Mouse (Mus musculus): ENCODE data around the gene Plpp6.
A peak's percentile ranks its signal among the peaks of the same experiment; 100 is the strongest.

Plpp6 gene

GRCm38 (mm10) chr19:28963842-28964551, at the start of gene Plpp6:
Gene Plpp6 (plus strand): TSS chr19:28963953.
- peak; percentile 87 to 95 for DNase-seq (ENCODE audit: inconsistent age in 2 of 2, low spot score in 1 of 2)

GRCm38 (mm10) chr19:28914598-28914997, 49.2 kb upstream of the Plpp6 start:
- DNase-seq (ENCODE audit: inconsistent age in 2 of 2, low spot score in 1 of 2), result no peak

- no peak for DNase-seq (ENCODE audit: inconsistent age in 2 of 2, low spot score in 1 of 2)
These were observed 48.0 kb upstream of the Plpp6 start for GRCm38 (mm10) chr19:28915602-28916250.

- no peak for DNase-seq (ENCODE audit: inconsistent age in 2 of 2, low spot score in 1 of 2)
These were observed 47.3 kb upstream of the Plpp6 start for GRCm38 (mm10) chr19:28916492-28916891.

- peak in 1 of 2 experiments; percentile 32 for DNase-seq (ENCODE audit: inconsistent age in 2 of 2, low spot score in 1 of 2)
These were observed 45.9 kb upstream of the Plpp6 start for GRCm38 (mm10) chr19:28917839-28918238.

- peak; percentile 77 to 87 for DNase-seq (ENCODE audit: inconsistent age in 2 of 2, low spot score in 1 of 2)
These were observed 37.4 kb upstream of the Plpp6 start for GRCm38 (mm10) chr19:28926366-28926765.

- DNase-seq (ENCODE audit: inconsistent age in 2 of 2, low spot score in 1 of 2), result no peak
These were observed 36.4 kb upstream of the Plpp6 start for GRCm38 (mm10) chr19:28927396-28927795.

GRCm38 (mm10) chr19:28929034-28929433, 34.7 kb upstream of the Plpp6 start:
- DNase-seq (ENCODE audit: inconsistent age in 2 of 2, low spot score in 1 of 2), result peak in 1 of 2 experiments; percentile 25

GRCm38 (mm10) chr19:28934897-28935296, 28.9 kb upstream of the Plpp6 start:
- peak; percentile 63 to 89 for DNase-seq (ENCODE audit: inconsistent age in 2 of 2, low spot score in 1 of 2)

GRCm38 (mm10) chr19:28940135-28940874, 23.4 kb upstream of the Plpp6 start:
- peak in 1 of 2 experiments; percentile 62 for DNase-seq (ENCODE audit: inconsistent age in 2 of 2, low spot score in 1 of 2)

- no peak for DNase-seq (ENCODE audit: inconsistent age in 2 of 2, low spot score in 1 of 2)
These were observed 22.5 kb upstream of the Plpp6 start for GRCm38 (mm10) chr19:28941271-28941670.

- DNase-seq (ENCODE audit: inconsistent age in 2 of 2, low spot score in 1 of 2), result no peak
These were observed 17.0 kb upstream of the Plpp6 start for GRCm38 (mm10) chr19:28946782-28947181.

- peak in 1 of 2 experiments; percentile 68 for DNase-seq (ENCODE audit: inconsistent age in 2 of 2, low spot score in 1 of 2)
These were observed 16.4 kb upstream of the Plpp6 start for GRCm38 (mm10) chr19:28947311-28947710.

- DNase-seq (ENCODE audit: inconsistent age in 2 of 2, low spot score in 1 of 2), result no peak
These were observed 12.5 kb upstream of the Plpp6 start for GRCm38 (mm10) chr19:28951251-28951650.

GRCm38 (mm10) chr19:28963113-28963512, 640 bp upstream of the Plpp6 start:
- peak in 1 of 2 experiments; percentile 52 for DNase-seq (ENCODE audit: inconsistent age in 2 of 2, low spot score in 1 of 2)

GRCm38 (mm10) chr19:28963513-28963841, 276 bp upstream of the Plpp6 start:
- no peak for DNase-seq (ENCODE audit: inconsistent age in 2 of 2, low spot score in 1 of 2)

GRCm38 (mm10) chr19:28964552-28964903, 775 bp downstream of the Plpp6 start:
- no peak for DNase-seq (ENCODE audit: inconsistent age in 2 of 2, low spot score in 1 of 2)

GRCm38 (mm10) chr19:28967652-28968051, 3.9 kb downstream of the Plpp6 start, which contains the start of gene 4430402I18Rik:
Gene 4430402I18Rik (minus strand): TSS chr19:28967800.
- DNase-seq (ENCODE audit: inconsistent age in 2 of 2, low spot score in 1 of 2), result no peak

GRCm38 (mm10) chr19:28968178-28968577, 4.4 kb downstream of the Plpp6 start:
- DNase-seq (ENCODE audit: inconsistent age in 2 of 2, low spot score in 1 of 2), result peak in 1 of 2 experiments; percentile 63

GRCm38 (mm10) chr19:28969231-28969630, 5.5 kb downstream of the Plpp6 start:
- DNase-seq (ENCODE audit: inconsistent age in 2 of 2, low spot score in 1 of 2), result peak; percentile 45 to 81

- no peak for DNase-seq (ENCODE audit: inconsistent age in 2 of 2, low spot score in 1 of 2)
These were observed 6.5 kb downstream of the Plpp6 start for GRCm38 (mm10) chr19:28970251-28970650.

All from adrenal gland, adult (tissue).